Mouse (Mus musculus): ENCODE measurements at regions not wholly inside any gene's neighbourhood (a gene's known extent, or its start where the extent isn't known, plus 50 kb on each side); places are given as distances from the start of the nearest gene placed in this dataset.

- 82% methylated on average over 2 of the region's 2 CpGs for WGBS
- no peak overlapping the region for H3K4me3 ChIP-seq (replicated peaks; ENCODE audit: control insufficient read depth, low read depth, low read length)
- no peak overlapping the region for H3K27ac ChIP-seq (ENCODE audit: control insufficient read depth, insufficient read depth, low read depth, low read length, poor library complexity)
- H3K4me1 ChIP-seq (ENCODE audit: control insufficient read depth, insufficient read depth, low read length) = no peaks in the 10 kb centered on the region
- TF ChIP-seq POLR2A (IDR thresholded peaks at IDR 0.05; ENCODE audit: borderline replicate concordance, control insufficient read depth, low read depth, low read length) (no peak), CTCF (IDR thresholded peaks at IDR 0.05; ENCODE audit: control insufficient read depth, insufficient read depth, low read length) (no peak)
These were observed 393.9 kb downstream of the Bckdhb start for GRCm38 (mm10) chr9:84318811-84319210.

DNA sequence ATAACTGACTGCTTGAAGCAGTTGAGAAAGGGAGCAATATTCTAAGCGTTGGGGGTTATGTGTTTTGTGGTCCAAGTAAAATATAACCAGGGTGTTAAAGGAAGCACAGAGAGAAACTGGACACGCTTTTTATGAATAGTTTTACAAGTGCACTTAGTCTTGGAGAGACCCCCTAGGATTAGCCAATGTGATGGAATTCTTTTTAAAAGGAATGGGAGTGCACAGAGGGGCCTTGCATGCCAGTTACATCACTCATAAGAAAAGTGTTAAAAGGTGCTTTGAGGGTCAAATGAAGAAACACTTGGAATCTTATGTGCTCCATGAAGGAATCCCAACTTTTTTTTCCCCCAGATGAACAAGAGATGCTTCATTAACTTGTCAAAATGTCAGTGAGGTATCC, 394.4 kb downstream of the Bckdhb start:
- Histone ChIP-seq H3K4me3 (replicated peaks; ENCODE audit: control insufficient read depth, low read depth, low read length) (no peak overlapping the region), H3K27ac (ENCODE audit: control insufficient read depth, insufficient read depth, low read depth, low read length, poor library complexity) (no peak overlapping the region), H3K4me1 (ENCODE audit: control insufficient read depth, insufficient read depth, low read length) (no peaks in the 10 kb centered on the region)
- TF ChIP-seq CTCF (IDR thresholded peaks at IDR 0.05; ENCODE audit: control insufficient read depth, insufficient read depth, low read length) (no peak), POLR2A (IDR thresholded peaks at IDR 0.05; ENCODE audit: borderline replicate concordance, control insufficient read depth, low read depth, low read length) (no peak)
- WGBS = 73% methylated on average over 2 of the region's 2 CpGs

- 6% methylated on average over 2 of the region's 2 CpGs for WGBS
These were observed 398.2 kb downstream of the Bckdhb start for GRCm38 (mm10) chr9:84323145-84323544.

DNA sequence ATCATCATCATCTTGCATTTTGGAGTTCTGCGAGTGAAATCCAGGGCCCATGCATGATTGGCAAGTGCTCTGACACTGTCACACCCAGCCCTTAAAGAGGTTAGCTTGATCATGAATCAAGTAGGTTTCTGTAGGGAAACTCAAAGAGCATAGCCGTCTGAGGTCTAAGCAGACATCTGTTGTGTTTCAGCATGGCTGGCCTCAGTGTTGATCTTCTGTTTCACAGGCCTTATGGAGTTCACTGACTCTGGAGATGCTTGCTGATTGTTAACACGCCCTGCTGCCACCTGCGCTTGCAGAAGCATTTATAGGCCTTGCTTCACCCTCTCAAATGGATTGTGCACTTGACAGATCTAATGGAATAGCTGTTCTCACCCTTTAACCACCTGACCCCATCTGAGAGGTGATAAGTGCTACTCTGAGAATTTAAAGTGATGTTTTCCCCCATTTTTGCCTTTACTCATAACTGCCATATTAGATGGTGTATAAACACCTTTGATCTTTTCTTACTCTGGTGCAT, 406.2 kb downstream of the Bckdhb start:
- H3K27ac ChIP-seq (ENCODE audit: control insufficient read depth, insufficient read depth, low read depth, low read length, poor library complexity) = no peak overlapping the region
- 76% methylated on average over 4 of the region's 4 CpGs for WGBS
- TF ChIP-seq CTCF (IDR thresholded peaks at IDR 0.05; ENCODE audit: control insufficient read depth, insufficient read depth, low read length) (no peak), POLR2A (IDR thresholded peaks at IDR 0.05; ENCODE audit: borderline replicate concordance, control insufficient read depth, low read depth, low read length) (no peak)
- H3K4me1 ChIP-seq (ENCODE audit: control insufficient read depth, insufficient read depth, low read length) = no peaks in the 10 kb centered on the region
- H3K4me3 ChIP-seq (replicated peaks; ENCODE audit: control insufficient read depth, low read depth, low read length) = no peak overlapping the region

More at GRCm38 (mm10) chr9:84323145-84323544, 398.2 kb downstream of the Bckdhb start:
- TF ChIP-seq POLR2A (IDR thresholded peaks at IDR 0.05; ENCODE audit: borderline replicate concordance, control insufficient read depth, low read depth, low read length) = no peak
- no peak for TF ChIP-seq CTCF (IDR thresholded peaks at IDR 0.05; ENCODE audit: control insufficient read depth, insufficient read depth, low read length)
- no peaks in the 10 kb centered on the region for H3K4me1 ChIP-seq (ENCODE audit: control insufficient read depth, insufficient read depth, low read length)
- H3K27ac ChIP-seq (ENCODE audit: control insufficient read depth, insufficient read depth, low read depth, low read length, poor library complexity) = no peak overlapping the region
- no peak overlapping the region for H3K4me3 ChIP-seq (replicated peaks; ENCODE audit: control insufficient read depth, low read depth, low read length)

- TF ChIP-seq CTCF (IDR thresholded peaks at IDR 0.05; ENCODE audit: control insufficient read depth, insufficient read depth, low read length) (peak; percentile 60), POLR2A (IDR thresholded peaks at IDR 0.05; ENCODE audit: borderline replicate concordance, control insufficient read depth, low read depth, low read length) (no peak)
- Histone ChIP-seq H3K4me1 (ENCODE audit: control insufficient read depth, insufficient read depth, low read length) (no peaks in the 10 kb centered on the region), H3K27ac (ENCODE audit: control insufficient read depth, insufficient read depth, low read depth, low read length, poor library complexity) (no peak overlapping the region), H3K4me3 (replicated peaks; ENCODE audit: control insufficient read depth, low read depth, low read length) (no peak overlapping the region)
- 12% methylated on average over 7 of the region's 7 CpGs for WGBS
These were observed 418.6 kb downstream of the Bckdhb start for GRCm38 (mm10) chr9:84343435-84344095.

DNA sequence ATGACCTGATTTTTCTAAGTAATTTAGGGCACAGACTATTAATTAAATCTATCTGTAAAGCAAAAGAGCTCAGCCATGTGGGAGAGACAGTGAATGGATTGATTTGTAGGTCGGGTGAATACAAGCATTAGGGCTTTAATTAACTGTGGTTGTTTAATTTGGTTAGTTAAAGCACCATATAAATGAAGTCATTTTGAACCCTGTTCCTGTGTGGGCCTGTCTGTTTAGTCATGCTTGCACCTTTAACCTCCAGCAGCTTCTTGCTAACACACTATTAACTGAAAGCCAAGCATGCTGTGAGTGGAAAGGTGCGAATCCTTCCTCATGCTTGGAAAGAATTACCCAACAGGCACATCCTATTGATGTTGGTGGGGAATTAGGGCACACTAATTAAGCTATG, 425.3 kb downstream of the Bckdhb start:
- WGBS = 76% methylated on average over 2 of the region's 2 CpGs

DNA sequence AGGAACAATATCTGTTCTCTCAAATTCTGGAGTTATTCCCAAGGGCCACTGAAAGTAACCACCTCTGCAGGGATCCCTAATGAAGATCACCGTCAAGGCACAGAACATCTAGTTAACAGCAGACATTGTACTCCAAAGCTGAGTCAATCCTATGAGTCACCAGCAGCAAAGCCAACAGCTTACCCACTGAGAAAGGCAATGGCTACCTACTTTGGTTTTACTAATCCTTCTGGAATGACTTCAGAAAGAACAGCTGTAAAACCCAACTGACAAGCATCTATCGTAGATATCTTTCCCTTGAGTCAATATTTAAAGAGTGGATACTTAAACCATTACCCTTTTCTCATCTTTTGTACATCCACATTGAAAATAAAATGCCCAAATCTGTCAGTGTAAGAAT, 429.5 kb downstream of the Bckdhb start:
- 79% methylated on average over 2 of the region's 2 CpGs for WGBS

More for the DNA sequence above, 425.3 kb downstream of the Bckdhb start:
- TF ChIP-seq CTCF (IDR thresholded peaks at IDR 0.05; ENCODE audit: control insufficient read depth, insufficient read depth, low read length) (no peak), POLR2A (IDR thresholded peaks at IDR 0.05; ENCODE audit: borderline replicate concordance, control insufficient read depth, low read depth, low read length) (no peak)
- Histone ChIP-seq H3K4me1 (ENCODE audit: control insufficient read depth, insufficient read depth, low read length) (no peaks in the 10 kb centered on the region), H3K4me3 (replicated peaks; ENCODE audit: control insufficient read depth, low read depth, low read length) (no peak overlapping the region), H3K27ac (ENCODE audit: control insufficient read depth, insufficient read depth, low read depth, low read length, poor library complexity) (no peak overlapping the region)

GRCm38 (mm10) chr9:84356167-84356566, 431.2 kb downstream of the Bckdhb start:
- H3K4me1 ChIP-seq (ENCODE audit: control insufficient read depth, insufficient read depth, low read length) = no peaks in the 10 kb centered on the region
- TF ChIP-seq CTCF (IDR thresholded peaks at IDR 0.05; ENCODE audit: control insufficient read depth, insufficient read depth, low read length) (no peak), POLR2A (IDR thresholded peaks at IDR 0.05; ENCODE audit: borderline replicate concordance, control insufficient read depth, low read depth, low read length) (no peak)
- WGBS = 87% methylated on average over 2 of the region's 2 CpGs
- no peak overlapping the region for H3K4me3 ChIP-seq (replicated peaks; ENCODE audit: control insufficient read depth, low read depth, low read length)
- no peak overlapping the region for H3K27ac ChIP-seq (ENCODE audit: control insufficient read depth, insufficient read depth, low read depth, low read length, poor library complexity)

More for the DNA sequence above, 429.5 kb downstream of the Bckdhb start:
- Histone ChIP-seq H3K4me3 (replicated peaks; ENCODE audit: control insufficient read depth, low read depth, low read length) (no peak overlapping the region), H3K27ac (ENCODE audit: control insufficient read depth, insufficient read depth, low read depth, low read length, poor library complexity) (no peak overlapping the region), H3K4me1 (ENCODE audit: control insufficient read depth, insufficient read depth, low read length) (no peaks in the 10 kb centered on the region)
- TF ChIP-seq CTCF (IDR thresholded peaks at IDR 0.05; ENCODE audit: control insufficient read depth, insufficient read depth, low read length) = no peak
- TF ChIP-seq POLR2A (IDR thresholded peaks at IDR 0.05; ENCODE audit: borderline replicate concordance, control insufficient read depth, low read depth, low read length) = no peak
